Mouse (Mus musculus) heart, postnatal 36 days (tissue): ENCODE results near the gene Mrtfa. TPM values are rescaled to one million over a fixed set of nuclear protein-coding genes. Genes with fewer than 3 reads are reported as not detected.
"Not testable (repeated sequence)": the region's sequence is repeated elsewhere in the genome, so short reads cannot be mapped to it uniquely, and the experiment has no call there.

Experiments
- DNase-seq, 2 experiments: peaks; one replicate each; pipeline ENCODE4 v3.0.0; 2021 to 2022
- intact Hi-C: fragments of 180-260 bp; cut with DNase I; formaldehyde crosslinking; loops from one replicate; pipeline ENCODE4 v1.15.1; 2025
- total RNA-seq, 2 experiments: library from RNA; stranded (reverse); gene quantifications; 2 replicates each; pipeline ENCODE4 v1.2.3; 2021

The Mrtfa gene
- total RNA-seq = 10 to 100 TPM in 1 of 2 experiments, 1 to 10 TPM in 1; 8.0 to 11.1 TPM

- peak; percentile 99 for DNase-seq
- intact Hi-C loops = no loop called here
Measured at GRCm38 (mm10) chr15:81190630-81191178, at the start of gene Mrtfa. Mrtfa (minus strand) TSS chr15:81190757.

DNA sequence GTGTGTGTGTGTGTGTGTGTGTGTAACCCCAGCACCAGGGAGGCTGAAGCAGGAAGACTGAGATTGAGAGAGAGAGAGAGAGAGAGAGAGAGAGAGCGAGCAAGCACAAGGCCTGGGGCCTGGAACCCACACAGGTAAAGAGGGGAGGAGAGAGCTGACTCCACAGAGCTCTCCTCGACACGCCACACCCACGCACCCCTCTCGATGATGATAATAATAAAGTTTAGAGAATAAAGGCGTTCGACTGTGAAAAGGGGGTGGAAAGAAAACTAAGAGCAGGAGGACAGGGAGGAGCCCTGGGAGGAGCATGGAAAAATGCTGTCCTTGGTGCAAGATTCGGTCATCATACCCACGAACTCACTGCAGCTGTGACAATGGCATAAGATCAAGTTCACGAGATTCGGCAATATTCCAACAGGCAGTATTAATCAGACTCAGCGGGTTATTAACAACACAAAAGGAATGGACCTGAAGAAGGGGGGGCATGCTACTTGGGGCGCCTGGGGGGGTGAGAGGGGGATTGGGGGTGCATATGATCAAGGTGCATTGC, 49.3 kb upstream of the Mrtfa start:
- intact Hi-C loops = loop anchor here (1.0 to 2.0 kb wide), 2 partner anchors 62 to 113 kb away; no protein-coding TSS in a partner anchor
- DNase-seq = no peak

DNA sequence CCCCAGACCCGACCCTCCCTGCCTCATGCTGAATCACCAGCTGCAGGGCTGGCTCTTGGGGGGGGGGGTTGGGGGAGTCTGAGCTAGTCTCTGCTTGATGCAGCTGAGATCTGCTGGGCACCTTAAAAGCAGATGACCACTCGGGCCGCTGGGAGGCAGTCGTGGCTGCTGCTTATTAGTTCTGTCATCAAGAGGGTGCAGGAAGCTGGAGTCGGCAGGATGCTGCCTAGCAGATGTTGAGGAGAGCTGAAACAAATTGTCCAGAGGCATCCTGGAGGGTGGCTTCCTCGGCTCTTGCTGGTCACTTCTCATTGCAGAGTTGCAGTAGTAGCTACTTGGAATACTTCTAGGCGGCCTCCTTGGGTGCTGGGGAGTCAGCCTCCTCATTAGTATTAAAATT, 48.7 kb upstream of the Mrtfa start:
- DNase-seq = peak; percentile 29 to 37
- intact Hi-C loops = loop anchor here (1.0 to 2.0 kb wide), 2 partner anchors 63 to 114 kb away; no protein-coding TSS in a partner anchor

GRCm38 (mm10) chr15:81237471-81237870, 46.9 kb upstream of the Mrtfa start:
- intact Hi-C loops = no loop called here
- no peak for DNase-seq

DNA sequence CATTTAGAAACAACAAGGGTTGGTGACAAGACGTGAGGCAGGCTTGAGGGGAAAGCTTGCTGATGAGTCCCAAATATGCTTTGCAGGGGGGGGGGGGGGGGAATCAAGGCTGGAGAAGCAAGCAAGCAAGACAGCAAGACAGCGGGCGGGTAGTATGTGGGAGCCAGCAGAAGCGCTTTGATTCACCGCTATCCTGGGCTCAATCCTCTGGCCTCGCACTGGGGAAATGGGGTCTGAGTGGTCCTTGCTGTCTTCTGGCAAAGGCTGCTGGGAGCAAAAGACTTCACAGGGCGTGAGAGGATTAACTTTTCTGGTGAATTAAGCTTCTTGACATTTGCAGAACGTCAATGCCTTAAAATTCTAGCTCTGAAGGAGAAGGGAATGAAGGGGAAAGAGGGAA, 45.5 kb upstream of the Mrtfa start:
- intact Hi-C loops = no loop called here
- no peak for DNase-seq

- peak; percentile 32 to 37 for DNase-seq
- intact Hi-C loops = no loop called here
Measured at GRCm38 (mm10) chr15:81235086-81235920, 44.7 kb upstream of the Mrtfa start, which contains the start of gene Mchr1. Mchr1 (plus strand) TSS chr15:81235499.

GRCm38 (mm10) chr15:81231325-81231724, 40.8 kb upstream of the Mrtfa start:
- no peak for DNase-seq
- intact Hi-C loops = no loop called here

DNA sequence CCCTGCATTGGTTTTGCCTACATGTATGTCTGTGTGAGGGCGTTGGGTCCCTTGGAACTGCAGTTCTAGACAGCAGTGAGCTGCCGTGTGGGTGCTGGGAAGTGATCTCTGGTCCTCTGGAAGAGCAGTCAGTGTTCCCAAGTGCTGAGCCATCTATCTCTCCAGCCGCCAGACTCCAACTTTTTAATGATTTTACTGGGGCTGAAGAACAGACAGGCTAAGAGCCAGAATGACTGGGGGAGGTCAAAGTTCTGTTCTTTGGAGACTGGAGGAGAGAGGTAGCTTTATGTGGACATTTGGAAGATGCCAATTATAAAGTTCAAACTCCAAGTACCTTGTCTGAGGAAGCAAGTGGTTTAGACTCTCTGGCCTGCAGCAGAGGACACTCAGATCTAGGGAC, 39.2 kb upstream of the Mrtfa start:
- intact Hi-C loops = no loop called here
- no peak for DNase-seq

- intact Hi-C loops = no loop called here
Measured at GRCm38 (mm10) chr15:81228258-81228657, 37.7 kb upstream of the Mrtfa start.

GRCm38 (mm10) chr15:81227275-81227674, 36.7 kb upstream of the Mrtfa start:
- intact Hi-C loops = no loop called here
- DNase-seq = no peak

More at GRCm38 (mm10) chr15:81228258-81228657, 37.7 kb upstream of the Mrtfa start:
- no peak for DNase-seq

GRCm38 (mm10) chr15:81226796-81227195, 36.2 kb upstream of the Mrtfa start:
- DNase-seq = no peak
- intact Hi-C loops = no loop called here

DNA sequence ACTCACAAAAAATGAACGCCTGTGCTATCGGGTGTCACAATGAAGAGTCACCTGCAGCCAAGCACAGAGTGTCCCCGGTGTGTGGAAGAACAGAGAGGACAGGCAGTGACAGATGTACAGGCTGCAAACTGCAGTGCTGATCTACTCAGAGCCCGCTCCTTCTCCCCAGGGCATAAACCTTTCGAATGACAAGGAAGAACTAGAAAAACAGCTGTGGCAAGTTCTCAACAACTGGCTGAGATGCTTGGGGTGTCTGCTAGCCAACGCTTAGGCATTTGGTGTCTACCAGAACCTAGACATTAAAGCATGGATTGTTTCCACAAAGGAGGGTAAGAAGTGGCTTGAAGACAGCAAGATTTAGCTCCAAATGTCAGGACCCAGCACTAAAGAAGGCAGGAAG, 35.2 kb upstream of the Mrtfa start:
- intact Hi-C loops = no loop called here
- DNase-seq = no peak

GRCm38 (mm10) chr15:81225016-81225415, 34.5 kb upstream of the Mrtfa start:
- DNase-seq = no peak
- intact Hi-C loops = no loop called here

DNA sequence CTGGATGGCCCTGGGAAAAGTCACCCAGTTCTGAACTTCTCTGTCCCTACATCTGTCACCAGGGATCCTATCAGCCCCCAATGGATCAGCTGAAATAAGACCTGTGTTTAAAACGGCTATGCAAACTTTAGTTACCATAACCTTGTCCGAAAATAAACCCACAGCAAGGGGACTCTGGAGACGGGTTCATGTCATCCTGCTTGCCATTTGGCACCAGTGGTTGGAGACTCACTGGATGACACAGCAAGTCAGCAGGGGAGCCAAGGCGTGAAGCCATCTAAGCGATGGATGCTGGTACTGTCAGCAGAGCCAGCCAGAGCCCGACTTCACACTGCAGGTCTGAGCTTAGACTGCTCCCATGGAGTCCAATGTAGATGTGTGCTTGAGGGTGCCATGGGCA, 30.9 kb upstream of the Mrtfa start:
- intact Hi-C loops = no loop called here
- DNase-seq = no peak

DNA sequence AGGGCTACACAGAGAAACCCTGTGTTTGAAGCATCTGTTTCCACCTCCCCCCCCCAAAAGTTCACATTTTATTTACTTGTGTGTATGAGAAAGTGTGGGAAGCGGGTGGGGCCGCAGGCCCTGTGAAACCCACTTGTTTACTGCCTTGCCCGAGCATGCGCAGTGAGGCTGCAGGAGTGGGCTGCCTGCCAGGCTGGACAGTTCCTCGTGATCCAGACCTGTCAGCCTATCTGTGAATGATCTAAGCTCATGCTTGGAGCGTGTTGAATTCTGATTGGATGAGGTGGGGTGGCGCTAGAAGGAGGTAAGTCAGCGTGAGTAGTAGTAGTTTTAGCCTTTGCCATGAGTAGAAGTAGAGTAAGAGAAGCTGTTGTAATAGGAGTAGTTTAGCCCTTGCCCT, 29.5 kb upstream of the Mrtfa start:
- DNase-seq, intact Hi-C loops: not testable (repeated sequence)

DNA sequence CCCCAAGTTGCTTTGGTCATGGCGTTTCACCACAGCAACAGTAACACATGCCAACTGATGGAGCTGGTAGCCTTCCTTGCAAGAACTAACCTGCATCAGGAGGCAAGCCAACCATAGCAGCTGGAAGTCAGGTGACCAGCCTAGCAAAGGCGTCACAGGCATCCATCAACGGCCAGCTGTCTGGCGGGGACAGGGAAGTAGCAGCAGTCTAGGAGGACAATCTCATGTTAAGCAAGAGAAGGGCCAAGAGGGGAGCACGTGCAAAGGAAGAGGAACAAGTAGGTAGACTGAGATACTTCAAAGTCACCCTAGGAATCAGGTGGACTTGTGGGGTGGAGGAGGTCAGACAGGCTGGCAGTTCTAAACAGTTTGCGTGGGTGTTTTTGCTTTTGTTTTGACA, 28.5 kb upstream of the Mrtfa start:
- intact Hi-C loops = no loop called here
- DNase-seq = no peak

GRCm38 (mm10) chr15:81216906-81217653, 26.5 kb upstream of the Mrtfa start:
- no peak for DNase-seq
- intact Hi-C loops = no loop called here

DNA sequence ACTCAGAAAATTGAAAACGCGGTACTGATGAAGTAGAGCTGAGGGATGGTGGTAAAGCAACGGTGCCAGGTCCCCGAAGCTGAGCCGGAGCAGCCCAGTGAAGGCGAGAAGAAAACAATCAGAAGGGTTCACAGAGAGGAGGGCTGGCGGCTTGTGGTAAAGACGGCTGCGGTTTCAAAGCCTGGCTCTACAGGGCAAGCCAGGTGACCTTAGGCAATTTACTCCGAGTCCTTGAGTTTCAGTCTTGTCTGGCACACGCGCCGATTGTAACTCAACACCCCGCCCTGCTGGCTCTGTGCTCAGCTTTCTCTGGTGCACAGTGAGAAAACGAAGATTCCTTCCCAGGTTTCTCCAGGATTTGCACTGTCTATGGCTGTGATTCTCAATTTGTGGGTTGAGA, 22.4 kb upstream of the Mrtfa start:
- no peak for DNase-seq
- intact Hi-C loops = no loop called here

DNA sequence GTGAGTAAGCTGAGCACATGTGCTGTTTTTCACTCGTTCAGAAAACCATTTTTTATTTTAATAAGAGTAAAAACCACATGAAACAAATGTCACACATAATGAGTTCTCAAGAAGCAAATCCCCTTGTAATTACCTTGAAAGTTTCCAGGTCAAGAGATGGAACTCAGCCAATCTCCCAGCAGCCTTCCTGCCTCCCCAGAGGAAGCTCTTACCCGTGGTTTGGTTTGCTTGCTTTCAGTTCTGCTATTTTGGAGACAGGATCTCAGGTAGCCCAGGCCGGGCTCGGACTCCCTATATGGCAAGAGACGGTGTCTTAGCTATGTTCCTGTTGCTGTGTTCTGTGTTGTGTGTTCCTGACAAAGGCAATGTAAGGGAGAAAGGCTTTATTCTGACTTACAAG, 19.9 kb upstream of the Mrtfa start:
- intact Hi-C loops = no loop called here
- DNase-seq = no peak

- no peak for DNase-seq
- intact Hi-C loops = no loop called here
Measured at GRCm38 (mm10) chr15:81202462-81202861, 11.9 kb upstream of the Mrtfa start.

GRCm38 (mm10) chr15:81199372-81199959, 8.9 kb upstream of the Mrtfa start:
- intact Hi-C loops = loop anchor here (1.0 to 5.0 kb wide), 4 partner anchors 41 to 492 kb away; no protein-coding TSS in a partner anchor
- DNase-seq = peak; percentile 71 to 79
